Mouse (Mus musculus) cerebellum, adult 8-10 months (tissue): Measurements from ENCODE around the gene Zdhhc5.
"Not testable (repeated sequence)": the region's sequence is repeated elsewhere in the genome, so short reads cannot be mapped to it uniquely, and the experiment has no call there.

Experiments used
- DNase-seq: peaks from one replicate; pipeline ENCODE4 v3.0.0; 2022

The Zdhhc5 gene

GRCm38 (mm10) chr2:84688080-84688844 lies 26.7 kb downstream of the Zdhhc5 start:
- no peak for DNase-seq

GRCm38 (mm10) chr2:84682605-84683183 lies 32.3 kb downstream of the Zdhhc5 start:
- no peak for DNase-seq

DNA sequence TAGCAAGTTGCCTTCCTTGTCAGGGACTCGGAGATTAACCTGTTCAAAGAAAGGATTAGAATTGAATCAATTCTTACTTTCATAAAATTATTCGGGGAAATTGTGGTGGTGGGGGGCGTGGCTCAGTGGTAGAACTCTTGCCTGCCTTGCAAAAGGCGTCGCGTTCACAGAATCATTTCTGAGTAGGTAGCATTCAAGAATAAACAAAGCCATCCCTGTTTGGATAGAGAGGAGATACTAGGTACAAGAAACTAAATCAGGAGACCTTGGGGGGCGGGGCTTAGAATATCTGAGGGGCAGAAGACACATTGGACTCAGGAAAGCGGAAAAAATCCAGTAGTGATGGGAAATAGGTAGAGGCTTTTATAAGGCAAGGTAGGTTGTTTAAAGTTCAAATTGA lies 36.0 kb downstream of the Zdhhc5 start, which contains the start of gene Tmx2:
Gene Tmx2 (minus strand): TSS at position 125 of the 400 bp plus-strand sequence.
- no peak for DNase-seq

DNA sequence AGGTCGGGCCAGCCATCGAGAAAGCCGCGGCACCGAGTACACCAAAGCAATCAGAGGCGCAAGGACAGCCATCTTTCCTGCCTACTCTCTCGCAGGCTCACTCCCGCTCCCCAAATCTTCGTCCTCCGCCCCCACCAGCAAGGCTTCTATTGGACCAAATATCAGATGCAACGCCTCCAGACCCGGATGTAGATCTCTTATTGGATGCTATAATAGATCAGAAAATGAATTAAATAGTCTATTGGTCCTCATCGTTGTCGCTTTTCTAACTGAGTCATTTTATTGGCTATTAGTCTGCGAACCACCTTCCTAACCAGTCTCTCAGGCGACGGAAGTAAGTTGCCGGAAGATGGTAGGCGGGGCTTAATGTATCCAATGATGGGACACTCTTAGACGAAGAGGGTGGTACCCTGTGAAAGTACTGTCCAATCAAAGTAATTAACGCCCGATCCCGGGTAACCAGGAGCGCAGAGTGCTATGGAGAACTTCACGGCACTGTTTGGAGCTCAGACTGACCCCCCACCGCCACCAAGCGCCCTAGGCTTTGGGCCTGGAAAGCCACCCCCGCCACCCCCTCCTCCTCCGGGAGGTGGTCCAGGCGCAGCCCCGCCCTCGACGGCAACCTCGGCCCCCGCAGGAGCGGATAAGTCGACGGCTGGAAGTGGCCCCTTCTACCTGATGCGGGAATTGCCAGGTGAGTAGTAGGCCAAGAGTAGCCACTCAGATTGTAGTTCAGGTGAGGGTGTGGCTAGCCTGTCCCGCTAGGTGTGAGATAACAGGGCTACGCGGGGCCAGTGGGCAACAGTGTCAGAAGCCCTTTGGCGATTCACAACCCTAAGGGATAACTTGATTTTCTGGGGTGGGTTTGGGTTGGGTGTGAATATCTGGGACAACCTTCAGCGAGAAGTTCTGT lies 36.8 kb downstream of the Zdhhc5 start, which contains the start of the genes Gm28635 and Med19:
Gene Gm28635 (minus strand): TSS at position 74 of the 913 bp plus-strand sequence.
Gene Med19 (plus strand): TSS at position 435 of the 913 bp plus-strand sequence.
- peak; percentile 93 for DNase-seq

- DNase-seq = no peak
Observed at GRCm38 (mm10) chr2:84677270-84677967, 37.6 kb downstream of the Zdhhc5 start.

DNA sequence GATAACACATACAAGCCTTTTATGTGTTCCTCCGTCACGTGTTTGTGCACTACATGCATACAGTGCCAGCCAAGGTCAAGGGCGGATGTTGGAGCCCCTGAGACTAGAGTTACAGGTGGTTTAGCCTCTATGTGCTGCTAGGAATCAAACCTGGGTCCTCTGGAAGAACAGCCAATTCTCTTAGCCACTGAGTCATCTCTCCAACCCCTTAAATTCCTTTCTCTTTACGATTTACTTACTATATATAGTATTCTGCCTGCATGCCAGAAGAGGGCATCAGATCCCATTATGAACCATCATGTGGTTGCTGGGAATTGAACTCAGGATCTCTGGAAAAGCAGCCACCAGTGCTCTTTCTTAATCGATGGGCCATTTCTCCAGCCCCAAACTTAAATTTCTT lies 43.4 kb downstream of the Zdhhc5 start:
- DNase-seq = not testable (repeated sequence)

- peak; percentile 73 for DNase-seq
Observed at GRCm38 (mm10) chr2:84670569-84670933, 44.4 kb downstream of the Zdhhc5 start, which contains the start of gene Selenoh. Gene Selenoh, minus strand, starts transcription at chr2:84670770.

- no peak for DNase-seq
Observed at GRCm38 (mm10) chr2:84669828-84670568, 45.0 kb downstream of the Zdhhc5 start.

DNA sequence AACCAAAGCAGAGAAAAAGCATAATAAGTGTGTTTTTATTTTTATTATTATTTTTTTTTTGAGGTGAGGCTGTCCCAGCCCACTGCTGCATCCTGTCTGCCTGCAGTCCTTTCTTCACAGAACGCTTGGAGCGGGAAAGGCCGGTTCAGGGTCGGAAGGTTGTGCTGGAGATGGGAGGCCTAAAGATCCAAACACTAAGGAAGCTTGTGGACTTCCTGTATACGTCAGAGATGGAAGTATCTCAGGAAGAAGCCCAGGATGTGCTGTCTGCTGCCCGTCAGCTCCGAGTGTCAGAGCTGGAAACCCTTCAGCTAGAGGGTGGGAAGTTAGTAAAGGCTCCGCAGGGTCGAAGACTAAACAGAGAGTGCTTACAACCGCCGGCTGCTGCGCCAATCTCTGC lies 48.9 kb downstream of the Zdhhc5 start:
- no peak for DNase-seq

DNA sequence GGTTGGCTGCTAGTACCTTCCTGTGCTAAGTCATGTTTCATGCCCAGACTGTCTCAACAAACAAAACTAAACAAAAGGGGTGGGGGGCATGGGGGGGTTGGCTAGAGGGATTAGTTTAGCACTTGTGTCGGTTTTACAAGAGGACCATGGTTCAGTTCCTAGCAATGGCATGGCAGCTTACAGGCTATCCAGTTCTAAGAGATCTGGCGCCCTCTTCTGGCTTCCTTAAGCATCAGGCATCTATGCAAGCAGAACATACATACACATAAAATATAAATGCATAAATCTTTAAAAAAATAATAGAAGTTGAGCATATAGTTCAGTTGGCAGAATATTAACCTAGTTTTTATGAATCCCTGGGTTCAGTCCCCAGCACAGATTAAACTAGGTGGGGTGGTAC lies 52.1 kb downstream of the Zdhhc5 start:
- no peak for DNase-seq

DNA sequence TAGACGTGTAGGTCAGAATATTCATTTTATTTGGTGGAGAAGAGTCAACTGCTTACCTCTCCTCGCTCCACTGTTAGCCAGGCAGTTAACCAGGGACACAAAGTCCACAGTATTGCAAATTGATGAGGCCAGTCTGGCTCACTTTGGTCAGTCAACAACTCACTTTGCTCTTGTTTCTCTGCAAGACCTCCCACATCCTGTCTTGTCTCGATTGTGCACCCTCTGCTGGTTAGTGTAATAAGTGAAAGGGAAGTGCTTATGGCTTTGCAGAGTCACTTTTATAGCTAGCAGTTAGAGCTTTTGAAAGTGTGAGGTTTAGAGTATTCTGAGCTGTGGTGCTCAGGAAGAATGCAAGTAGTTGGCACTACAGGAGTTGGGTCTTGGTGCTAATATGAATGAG lies 54.7 kb downstream of the Zdhhc5 start:
- DNase-seq = no peak

DNA sequence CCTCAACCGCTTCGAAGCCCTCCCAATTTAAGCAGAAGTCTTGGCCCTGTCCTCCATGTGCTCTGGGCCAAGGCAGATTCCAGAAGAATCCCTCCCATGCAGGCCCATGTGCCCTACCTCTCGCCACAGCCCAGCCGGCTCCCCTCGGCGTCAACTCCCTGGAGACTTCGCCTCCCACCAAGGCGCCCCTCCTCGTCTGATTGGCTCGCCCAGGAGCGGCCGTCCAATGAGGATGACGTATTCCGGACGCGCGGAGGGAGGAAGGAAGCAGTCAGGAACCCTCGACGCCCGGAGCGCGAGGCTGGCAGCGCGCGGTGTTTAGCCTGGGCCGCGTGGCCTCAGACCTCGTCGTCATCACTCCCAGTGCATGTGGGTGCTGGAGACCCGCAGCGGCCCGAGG lies 56.2 kb downstream of the Zdhhc5 start, which contains the start of gene Btbd18:
Gene Btbd18 (plus strand): TSS at position 274 of the 400 bp plus-strand sequence.
- no peak for DNase-seq

DNA sequence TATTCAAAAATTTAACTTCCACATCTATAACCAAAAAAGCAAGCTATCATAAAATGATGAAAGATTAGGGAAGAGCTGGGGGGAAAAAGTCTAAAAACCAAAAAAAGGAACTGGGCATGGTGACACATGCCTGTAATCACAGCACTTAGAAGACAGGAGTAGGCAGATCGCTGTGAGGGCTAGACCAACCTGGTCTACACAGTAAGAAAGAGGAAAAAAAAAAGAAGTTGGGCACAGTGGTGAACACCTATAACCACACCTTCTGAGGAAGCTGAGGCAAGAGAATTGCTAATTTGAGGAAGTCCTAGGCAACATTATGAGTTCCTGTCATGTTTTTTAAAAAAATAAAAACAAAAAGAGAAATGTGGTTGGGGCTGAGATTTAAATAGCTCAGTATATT lies 59.1 kb downstream of the Zdhhc5 start:
- no peak for DNase-seq

- DNase-seq = no peak
Observed at GRCm38 (mm10) chr2:84653354-84653753, 61.6 kb downstream of the Zdhhc5 start.

DNA sequence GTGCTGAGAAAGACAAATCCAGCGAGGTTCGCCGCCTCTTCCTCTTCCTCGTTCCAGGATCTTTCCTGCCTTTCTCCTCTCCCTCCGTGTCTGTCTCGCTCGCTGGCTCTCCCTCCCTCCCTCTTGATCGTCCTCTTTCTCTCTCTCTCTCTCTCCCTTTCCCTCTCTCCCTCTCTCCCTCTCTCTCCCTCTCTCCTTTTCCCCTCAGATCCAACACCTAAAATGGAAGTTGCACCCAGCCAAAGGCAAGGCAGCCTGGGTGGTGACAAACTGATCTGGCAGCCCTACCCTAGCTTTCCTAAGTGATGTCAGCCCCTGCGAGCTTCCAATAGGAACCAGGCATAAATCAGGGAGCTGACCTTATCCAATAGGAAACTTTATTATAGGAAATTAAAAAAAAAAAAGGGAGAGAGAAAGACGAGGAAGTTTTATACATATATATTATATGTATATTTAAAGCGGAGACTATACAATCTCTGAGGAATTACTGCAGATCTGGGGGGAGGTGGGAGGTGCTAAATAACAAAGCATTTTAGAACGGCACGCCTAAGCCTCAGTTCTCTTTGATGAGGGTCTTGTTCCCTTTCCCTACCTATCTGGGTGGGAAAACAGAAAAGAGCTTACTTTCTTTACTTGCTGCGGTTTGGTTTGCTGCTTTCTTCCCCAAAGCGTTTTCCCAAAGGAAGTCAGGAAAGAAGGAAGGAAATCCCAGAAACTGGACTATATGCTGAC lies 64.3 kb downstream of the Zdhhc5 start, which contains the start of gene Ctnnd1:
Gene Ctnnd1 (minus strand): TSS at position 302 of the 732 bp plus-strand sequence.
- peak; percentile 82 for DNase-seq

GRCm38 (mm10) chr2:84649674-84650073 lies 65.3 kb downstream of the Zdhhc5 start:
- no peak for DNase-seq

- DNase-seq = no peak
Observed at GRCm38 (mm10) chr2:84648369-84648768, 66.6 kb downstream of the Zdhhc5 start.

DNA sequence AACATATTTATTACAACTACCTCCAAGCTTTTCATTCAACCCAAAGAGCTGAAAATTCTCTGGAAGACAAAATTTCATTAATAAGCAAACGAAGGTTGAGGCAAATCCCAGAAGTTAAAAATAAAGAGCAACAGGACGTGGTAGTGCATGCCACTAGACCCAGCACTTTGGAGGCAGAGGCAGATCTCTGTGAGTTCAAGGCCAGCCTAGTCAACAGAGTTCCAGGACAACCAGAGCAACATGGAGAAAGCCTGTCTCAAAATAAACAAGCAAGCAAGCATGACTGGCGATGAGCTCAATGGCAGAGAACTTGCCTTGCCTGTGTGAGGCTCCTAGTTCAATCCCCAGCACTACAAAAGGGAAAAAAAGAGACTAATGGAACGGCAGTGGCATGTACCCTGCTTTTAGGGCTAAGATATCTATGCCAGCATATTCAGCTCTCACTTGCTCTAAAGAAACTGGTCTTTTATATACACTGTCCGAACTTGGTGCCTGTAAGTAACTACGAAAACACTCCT lies 67.9 kb downstream of the Zdhhc5 start:
- DNase-seq = no peak

DNA sequence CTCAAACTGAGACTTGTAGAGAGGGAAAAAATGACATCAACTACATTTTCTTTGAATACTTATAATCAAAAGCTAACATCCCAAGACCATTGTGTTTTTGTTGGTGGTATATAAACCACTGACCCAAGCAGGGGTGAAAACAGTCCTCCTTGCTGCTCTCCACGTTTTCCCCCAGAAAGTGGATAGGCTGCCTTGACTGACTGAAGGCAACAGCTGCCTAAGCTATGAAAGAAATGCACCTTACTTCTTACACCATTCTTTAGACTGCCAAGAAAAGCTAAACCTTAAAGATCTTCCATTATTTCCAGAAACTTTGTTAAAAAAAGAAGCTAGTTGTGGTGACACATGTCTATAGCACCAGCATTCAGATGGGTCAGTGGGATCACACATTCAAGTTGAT lies 68.8 kb downstream of the Zdhhc5 start:
- no peak for DNase-seq

DNA sequence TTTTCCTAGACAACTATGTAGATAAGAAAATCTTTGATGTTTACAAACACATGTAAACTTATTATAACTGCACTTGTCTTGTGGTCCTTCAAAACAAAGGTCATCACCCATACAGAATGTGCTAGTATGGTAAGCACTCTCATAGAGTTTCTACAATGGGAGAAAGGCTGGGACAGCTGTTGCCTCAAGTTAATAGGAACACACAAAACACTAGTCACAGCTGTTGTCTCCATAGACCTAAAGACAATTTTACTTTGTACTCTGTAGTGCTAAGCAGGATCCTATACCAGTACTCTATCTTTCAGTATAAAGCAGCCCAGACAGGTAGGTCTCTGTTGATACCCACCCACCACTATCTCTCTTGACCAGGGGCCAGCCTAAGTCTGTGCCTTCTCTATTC lies 74.1 kb downstream of the Zdhhc5 start:
- no peak for DNase-seq
